Mouse (Mus musculus) ES-E14 (cell line): ENCODE data around the gene Gm43552. TPM values are rescaled to one million over a fixed set of nuclear protein-coding genes. Genes with fewer than 3 reads are reported as not detected.
"Not testable (repeated sequence)": the region's sequence is repeated elsewhere in the genome, so short reads cannot be mapped to it uniquely, and the experiment has no call there.

Source experiments
- DNase-seq: peaks from one replicate; pipeline ENCODE4 v3.0.0-alpha.2; 2013; ENCODE audit warnings: low read depth, low spot score
- H3K27ac ChIP-seq: 2 replicates; pipeline ENCODE4 v1.5.1; 2012; ENCODE audit warnings: low read depth, mild to moderate bottlenecking, low read length, moderate library complexity, mixed read lengths; ENCODE audit not compliant: poor library complexity, insufficient read depth, severe bottlenecking
- H3K36me3 ChIP-seq: 2 replicates; pipeline ENCODE4 v1.6.1; 2012; ENCODE audit warnings: mild to moderate bottlenecking, low read length, moderate library complexity, mixed read lengths; ENCODE audit not compliant: control insufficient read depth, poor library complexity, insufficient read depth, severe bottlenecking
- H3K4me1 ChIP-seq, 2 experiments: fragments of 150-350 bp in 1 of 2; sonication (generic) in 1 of 2; 2 replicates each; pipeline ENCODE4 v1.6.1; 2012; ENCODE audit warnings: low read length in 2 of 2, mild to moderate bottlenecking in 1 of 2, mixed read lengths in 1 of 2; ENCODE audit not compliant: control insufficient read depth in 2 of 2, insufficient read depth in 2 of 2, poor library complexity in 1 of 2
- H3K4me3 ChIP-seq, 2 experiments: fragments of 150-350 bp in 1 of 2; sonication (generic) in 1 of 2; 2 replicates each; pipeline ENCODE4 v1.5.1; 2012; ENCODE audit warnings: low read length in 2 of 2, low read depth in 1 of 2, mild to moderate bottlenecking in 1 of 2, mixed read lengths in 1 of 2; ENCODE audit not compliant: insufficient read depth in 1 of 2, poor library complexity in 1 of 2, severe bottlenecking in 1 of 2
- H3K9ac ChIP-seq: 2 replicates; pipeline ENCODE4 v1.6.1; 2012; ENCODE audit warnings: low read depth, mild to moderate bottlenecking, low read length, mixed read lengths; ENCODE audit not compliant: poor library complexity, insufficient read depth, severe bottlenecking
- H3K9me3 ChIP-seq: fragments of 150-350 bp; sonication (generic); 2 replicates; pipeline ENCODE4 v1.6.1; 2012; ENCODE audit warnings: low read depth, mild to moderate bottlenecking, low read length; ENCODE audit not compliant: control insufficient read depth, insufficient read depth
- CHD2 ChIP-seq: IDR thresholded peaks from 2 replicates; pipeline ENCODE4 v1.6.1; 2014; ENCODE audit warnings: mild to moderate bottlenecking, low read depth, low read length, inconsistent platforms
- HCFC1 ChIP-seq: IDR thresholded peaks from 2 replicates; pipeline ENCODE4 v1.6.1; 2012; ENCODE audit warnings: low read length, inconsistent platforms, borderline replicate concordance; ENCODE audit not compliant: insufficient read depth
- MAFK ChIP-seq: IDR thresholded peaks from 2 replicates; pipeline ENCODE4 v1.6.1; 2014; ENCODE audit warnings: mild to moderate bottlenecking, low read depth, low read length, inconsistent platforms; ENCODE audit not compliant: insufficient read depth
- ZC3H11A ChIP-seq: IDR thresholded peaks from 2 replicates; pipeline ENCODE4 v1.6.1; 2012; ENCODE audit warnings: low read depth, mild to moderate bottlenecking, inconsistent platforms, low read length, borderline replicate concordance
- ZNF384 ChIP-seq: IDR thresholded peaks from 2 replicates; pipeline ENCODE4 v1.6.1; 2012; ENCODE audit warnings: low read depth, low read length, inconsistent platforms
- in situ Hi-C, 2 experiments: fragments of 600-800 bp; cut with MboI; formaldehyde crosslinking; loops; one replicate each; pipeline ENCODE4 v1.15.1; 2025; ENCODE audit warnings: low sequenced_read_pairs in 2 of 2, inconsistent platforms in 1 of 2; ENCODE audit not compliant: unreplicated experiment in 2 of 2
- total RNA-seq: library from RNA; depleted of rRNA; stranded (reverse); fragments of 300-350 nt; gene quantifications from 2 replicates; pipeline ENCODE4 v1.2.3, GENCODE M21; 2012

The Gm43552 gene
- total RNA-seq, 1 experiment = not detected

GRCm38 (mm10) chr5:65480511-65480910 lies 12.1 kb downstream of the Gm43552 start:
- no peaks in the 10 kb centered on the region; a peak in 2 of 4 replicates for H3K4me1 ChIP-seq
- in situ Hi-C loops = no loop called here

GRCm38 (mm10) chr5:65479681-65480445 lies 12.8 kb downstream of the Gm43552 start:
- Histone ChIP-seq H3K4me3 (no peak overlapping the region), H3K9me3 (no peaks in the 10 kb centered on the region), H3K36me3 (no peaks in the 10 kb centered on the region; the same call in 1 of the 2 replicates), H3K4me1 (no peaks in the 10 kb centered on the region; a peak in 1 of 4 replicates), H3K9ac (no peak overlapping the region), H3K27ac (no peak overlapping the region)
- in situ Hi-C loops = no loop called here
- TF ChIP-seq MAFK = no peak
- TF ChIP-seq CHD2 = no peak
- TF ChIP-seq HCFC1 = no peak
- TF ChIP-seq ZC3H11A = no peak
- no peak for TF ChIP-seq ZNF384
- DNase-seq = no peak

More at GRCm38 (mm10) chr5:65480511-65480910, 12.1 kb downstream of the Gm43552 start:
- TF ChIP-seq ZC3H11A = no peak
- TF ChIP-seq HCFC1 = no peak
- TF ChIP-seq MAFK = no peak
- H3K9me3 ChIP-seq = no peaks in the 10 kb centered on the region
- no peak for DNase-seq
- H3K36me3 ChIP-seq = no peaks in the 10 kb centered on the region; the same call in 1 of the 2 replicates
- H3K27ac ChIP-seq = no peak overlapping the region
- no peak overlapping the region for H3K9ac ChIP-seq
- no peak overlapping the region for H3K4me3 ChIP-seq

- in situ Hi-C loops = no loop called here
- no peak for DNase-seq
- Histone ChIP-seq H3K36me3 (no peaks in the 10 kb centered on the region; the same call in 1 of the 2 replicates), H3K27ac (no peak overlapping the region), H3K9me3 (no peaks in the 10 kb centered on the region), H3K4me1 (no peaks in the 10 kb centered on the region; a peak in 1 of 4 replicates), H3K9ac (no peak overlapping the region), H3K4me3 (no peak overlapping the region)
- TF ChIP-seq ZC3H11A (no peak), CHD2 (no peak), HCFC1 (no peak), ZNF384 (no peak)
These were observed 14.4 kb downstream of the Gm43552 start for GRCm38 (mm10) chr5:65478224-65478623.

GRCm38 (mm10) chr5:65476739-65477138 lies 15.9 kb downstream of the Gm43552 start:
- H3K4me1 ChIP-seq, DNase-seq, H3K27ac ChIP-seq, in situ Hi-C loops, H3K4me3 ChIP-seq, H3K36me3 ChIP-seq, H3K9me3 ChIP-seq, H3K9ac ChIP-seq: not testable (repeated sequence)

- Histone ChIP-seq H3K4me3 (no peak overlapping the region), H3K36me3 (no peaks in the 10 kb centered on the region; the same call in 1 of the 2 replicates), H3K9me3 (no peaks in the 10 kb centered on the region), H3K4me1 (no peaks in the 10 kb centered on the region; a peak in 1 of 4 replicates), H3K27ac (no peak overlapping the region), H3K9ac (no peak overlapping the region)
- TF ChIP-seq MAFK = no peak
- TF ChIP-seq ZC3H11A = no peak
- no peak for TF ChIP-seq ZNF384
- no peak for TF ChIP-seq HCFC1
- no peak for TF ChIP-seq CHD2
- in situ Hi-C loops = no loop called here
- no peak for DNase-seq
These were observed 16.8 kb downstream of the Gm43552 start for GRCm38 (mm10) chr5:65475806-65476205.
